Mouse (Mus musculus) heart, embryonic 14.5 days (tissue): ENCODE measurements around the gene F2r. TPM values are rescaled to one million over a fixed set of nuclear protein-coding genes. Genes with fewer than 3 reads are reported as not detected.
A peak's percentile ranks its signal among the peaks of the same experiment; 100 is the strongest.

Experiments used
- ATAC-seq: fragments of 200-750 bp; cut with Nextera tagmentation; 2 replicates; pipeline ENCODE4 v1.8.0; 2017; ENCODE audit warnings: low read depth, moderate TSS enrichment; ENCODE audit not compliant: insufficient number of reproducible peaks, insufficient read depth, low FRiP score
- H3K27ac ChIP-seq, 2 experiments: fragments of 200-500 bp in 1 of 2; fragments of 300-500 bp in 1 of 2; sonication (generic) in 1 of 2; replicated peaks in 1 of 2; 2 replicates each; pipeline ENCODE4 v1.5.1; 2012 to 2014; ENCODE audit warnings: low read depth in 2 of 2, low read length in 2 of 2, control low read depth in 1 of 2, mild to moderate bottlenecking in 1 of 2, mixed read lengths in 1 of 2; ENCODE audit not compliant: control insufficient read depth in 1 of 2, insufficient read depth in 1 of 2
- H3K27me3 ChIP-seq: fragments of 300-500 bp; sonication (generic); 2 replicates; pipeline ENCODE4 v1.6.1; 2014; ENCODE audit warnings: mild to moderate bottlenecking, low read length, control low read depth; ENCODE audit not compliant: control insufficient read depth, insufficient read depth
- H3K36me3 ChIP-seq: fragments of 300-500 bp; sonication (generic); 2 replicates; pipeline ENCODE4 v1.6.1; 2014; ENCODE audit warnings: mild to moderate bottlenecking, control low read depth, low read length, mixed read lengths; ENCODE audit not compliant: control insufficient read depth, insufficient read depth
- H3K4me1 ChIP-seq, 2 experiments: fragments of 200-500 bp in 1 of 2; fragments of 300-500 bp in 1 of 2; sonication (generic) in 1 of 2; 2 replicates each; pipeline ENCODE4 v1.6.1; 2012 to 2014; ENCODE audit warnings: low read length in 2 of 2, control low read depth in 1 of 2, mixed read lengths in 1 of 2; ENCODE audit not compliant: control insufficient read depth in 2 of 2, insufficient read depth in 2 of 2
- H3K4me2 ChIP-seq: fragments of 300-500 bp; sonication (generic); 2 replicates; pipeline ENCODE4 v1.6.1; 2014; ENCODE audit warnings: mild to moderate bottlenecking, low read length
- H3K4me3 ChIP-seq, 2 experiments: fragments of 200-500 bp in 1 of 2; fragments of 300-500 bp in 1 of 2; sonication (generic) in 1 of 2; 2 replicates each; pipeline ENCODE4 v1.5.1; 2012 to 2014; ENCODE audit warnings: low read length in 2 of 2, mild to moderate bottlenecking in 2 of 2, control low read depth in 1 of 2, low read depth in 1 of 2, moderate library complexity in 1 of 2; ENCODE audit not compliant: control insufficient read depth in 1 of 2, insufficient read depth in 1 of 2
- H3K9ac ChIP-seq: fragments of 300-500 bp; sonication (generic); 2 replicates; pipeline ENCODE4 v1.6.1; 2014; ENCODE audit warnings: mild to moderate bottlenecking, low read length
- H3K9me3 ChIP-seq: fragments of 300-500 bp; sonication (generic); 2 replicates; pipeline ENCODE4 v1.6.1; 2016; ENCODE audit warnings: low read length, control low read depth; ENCODE audit not compliant: control insufficient read depth
- WGBS: fragments of 180-500 bp; shearing (Covaris S2); extraction: QIAGEN DNeasy Blood & Tissue Kit; methylation state at CpG from one replicate; pipeline ENCODE4 v1.1.7; 2014; 5-methylcytosine and 5-hydroxymethylcytosine counted together
- polyA plus RNA-seq: library from polyadenylated mRNA; unstranded; fragments of >200 nt; fragmentation: Nextera tagmentation; extraction: Ambion mirVana; gene quantifications from 2 replicates; pipeline ENCODE4 v1.2.1, GENCODE M21; 2014

The F2r gene
- polyA plus RNA-seq, 1 experiment from 2014 or later, result 133 TPM

DNA sequence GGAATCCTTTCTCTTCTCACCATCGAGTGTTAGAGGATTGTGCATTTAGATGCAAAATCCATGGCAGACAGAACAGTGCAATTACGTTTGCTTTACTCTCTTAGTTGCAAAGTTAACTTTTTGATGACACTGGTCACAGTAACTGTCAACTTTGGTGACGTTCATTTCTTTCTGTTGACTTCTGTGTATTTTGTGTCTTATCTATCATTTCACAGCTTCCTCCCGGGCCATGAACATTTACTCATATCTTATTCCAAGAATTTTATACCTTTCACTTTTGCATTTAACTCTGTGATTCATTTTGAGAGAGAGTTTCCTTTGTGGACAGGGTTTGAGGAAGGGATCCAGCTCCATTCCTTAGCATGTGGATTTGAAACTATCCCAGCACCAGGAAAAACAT, 35.4 kb upstream of the F2r start:
- Histone ChIP-seq H3K4me2 (no peak overlapping the region), H3K9me3 (no peaks in the 10 kb centered on the region), H3K4me3 (no peak overlapping the region), H3K4me1 (peaks cover 9 to 15% of the 10 kb centered on the region in 2 experiments), H3K9ac (no peak overlapping the region), H3K36me3 (no peaks in the 10 kb centered on the region), H3K27me3 (no peaks in the 10 kb centered on the region), H3K27ac (no peak overlapping the region)
- WGBS, result 65% methylated on average over 4 of the region's 4 CpGs
- no peak for ATAC-seq

DNA sequence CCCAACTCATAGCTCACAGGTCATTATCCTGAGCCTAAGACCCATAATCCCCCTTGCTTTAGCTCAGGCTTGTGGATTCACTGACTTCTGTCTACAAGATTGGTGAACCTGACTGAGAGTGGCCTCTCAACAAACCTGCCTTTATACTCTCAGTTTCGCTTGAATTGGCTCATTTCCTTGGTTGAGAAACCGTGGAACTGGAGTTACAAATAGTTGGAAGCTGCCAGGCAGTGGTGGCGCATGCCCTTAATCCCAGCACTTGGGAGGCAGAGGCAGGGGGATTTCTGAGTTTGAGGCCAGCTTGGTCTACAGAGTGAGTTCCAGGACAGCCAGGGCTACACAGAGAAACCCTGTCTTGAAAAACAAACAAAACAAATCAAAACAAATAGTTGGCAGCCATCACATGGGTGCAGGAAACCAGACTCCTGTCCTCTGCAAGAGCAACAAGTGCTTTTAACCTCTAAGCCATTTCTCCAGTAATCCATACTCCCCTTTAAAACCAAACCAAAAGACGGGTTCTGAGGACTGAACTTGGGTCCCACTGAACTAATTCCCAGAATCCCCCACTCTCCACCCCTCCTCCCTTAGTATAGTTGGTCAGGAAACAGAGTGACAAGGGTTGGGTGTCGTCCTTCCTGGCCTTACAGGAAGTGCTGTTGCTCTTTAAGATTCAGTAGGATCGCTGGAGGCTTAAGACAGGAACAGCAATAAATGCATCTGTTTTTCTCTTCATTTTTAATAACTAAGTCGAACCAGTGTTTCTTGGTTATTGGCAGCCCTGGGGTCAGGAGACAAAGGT, 33.8 kb upstream of the F2r start:
- H3K4me1 ChIP-seq, result peaks cover 8 to 16% of the 10 kb centered on the region in 2 experiments
- H3K9ac ChIP-seq, result no peak overlapping the region
- WGBS, result 70% methylated on average over 7 of the region's 7 CpGs
- H3K27ac ChIP-seq, result no peak overlapping the region
- H3K36me3 ChIP-seq, result no peaks in the 10 kb centered on the region
- no peaks in the 10 kb centered on the region for H3K27me3 ChIP-seq
- no peaks in the 10 kb centered on the region for H3K9me3 ChIP-seq
- no peak for ATAC-seq
- H3K4me2 ChIP-seq, result no peak overlapping the region
- no peak overlapping the region for H3K4me3 ChIP-seq

DNA sequence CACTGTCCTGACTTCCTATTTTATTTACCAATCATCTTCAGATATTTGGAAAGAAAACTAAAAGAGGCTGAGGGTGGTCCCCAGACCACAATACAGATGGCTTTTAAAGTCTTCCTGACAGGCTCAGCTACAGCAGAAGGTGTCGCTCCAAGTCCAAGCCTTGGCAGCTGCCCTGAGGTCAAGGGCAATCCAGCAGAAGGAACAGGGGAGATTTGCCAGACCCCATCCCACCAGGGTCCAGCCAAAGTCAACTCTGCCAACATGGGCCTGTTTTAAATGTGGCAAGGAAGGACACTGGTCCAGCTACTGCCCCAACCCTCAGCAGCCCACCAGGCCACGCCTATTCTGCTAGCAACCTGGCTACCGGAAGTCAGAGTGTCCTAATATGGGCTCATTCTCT, 31.7 kb upstream of the F2r start:
- no peak for ATAC-seq
- H3K9ac ChIP-seq, result no peak overlapping the region
- H3K9me3 ChIP-seq, result no peaks in the 10 kb centered on the region
- peaks cover 2 to 9% of the 10 kb centered on the region in 2 experiments; a peak in 3 of 4 replicates for H3K4me1 ChIP-seq
- no peaks in the 10 kb centered on the region for H3K36me3 ChIP-seq
- H3K27ac ChIP-seq, result no peak overlapping the region
- H3K4me2 ChIP-seq, result no peak overlapping the region
- no peaks in the 10 kb centered on the region for H3K27me3 ChIP-seq
- 93% methylated on average over 3 of the region's 3 CpGs for WGBS
- H3K4me3 ChIP-seq, result no peak overlapping the region

DNA sequence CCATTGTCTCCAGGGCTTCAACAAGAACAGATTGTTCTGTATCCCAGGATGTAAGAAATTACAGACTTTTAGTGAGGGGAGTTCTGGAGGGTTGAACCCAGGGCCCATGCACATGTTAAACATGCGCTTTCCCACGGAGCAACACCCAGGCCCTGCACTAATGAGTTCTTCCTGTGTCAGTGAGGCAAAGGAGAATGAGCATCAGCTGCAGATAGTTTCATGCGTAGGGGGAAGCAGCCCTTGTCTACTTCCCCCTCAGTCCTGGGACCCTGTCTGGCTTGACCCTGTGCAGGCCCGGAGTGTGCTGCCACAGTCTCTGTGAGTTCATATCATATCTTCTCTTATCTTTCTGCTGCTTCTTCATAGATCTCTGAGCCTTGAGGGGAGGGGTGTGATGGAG, 29.0 kb upstream of the F2r start:
- Histone ChIP-seq H3K27me3 (no peaks in the 10 kb centered on the region), H3K27ac (peak overlapping the region in 1 of 2 experiments; percentile 55; a peak in 2 of 4 replicates), H3K9ac (no peak overlapping the region), H3K4me3 (no peak overlapping the region), H3K4me2 (no peak overlapping the region), H3K36me3 (no peaks in the 10 kb centered on the region), H3K4me1 (peaks cover 13 to 16% of the 10 kb centered on the region in 2 experiments), H3K9me3 (no peaks in the 10 kb centered on the region)
- ATAC-seq, result no peak
- 47% methylated on average over 4 of the region's 4 CpGs for WGBS

DNA sequence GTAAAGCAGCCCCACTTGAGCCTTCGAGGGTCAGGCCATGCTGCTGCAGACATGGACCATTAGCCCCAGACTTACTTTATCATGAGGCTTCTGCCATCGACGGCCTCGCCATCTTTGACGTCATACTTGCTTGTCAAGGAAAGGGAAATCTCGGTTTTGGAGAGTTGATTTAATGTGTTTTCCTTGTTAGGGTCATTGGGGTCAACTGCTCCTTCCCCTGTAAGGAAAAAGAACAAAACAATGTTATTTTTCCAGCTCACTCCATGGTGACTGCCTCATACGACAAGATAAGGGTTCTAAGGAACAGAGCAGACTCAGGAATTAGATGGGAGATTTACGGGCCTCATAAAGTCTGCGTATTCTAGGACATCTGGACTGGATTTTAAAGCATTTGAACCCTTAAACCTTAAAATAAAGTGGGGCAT, 28.4 kb upstream of the F2r start:
- H3K27me3 ChIP-seq, result no peaks in the 10 kb centered on the region
- peaks cover 13 to 16% of the 10 kb centered on the region in 2 experiments for H3K4me1 ChIP-seq
- no peak overlapping the region for H3K4me2 ChIP-seq
- WGBS, result 48% methylated on average over 9 of the region's 9 CpGs
- no peaks in the 10 kb centered on the region for H3K36me3 ChIP-seq
- H3K27ac ChIP-seq, result peak overlapping the region in 1 of 2 experiments; percentile 55; a peak in 1 of 4 replicates
- no peak for ATAC-seq
- no peaks in the 10 kb centered on the region for H3K9me3 ChIP-seq
- no peak overlapping the region for H3K4me3 ChIP-seq
- H3K9ac ChIP-seq, result no peak overlapping the region

DNA sequence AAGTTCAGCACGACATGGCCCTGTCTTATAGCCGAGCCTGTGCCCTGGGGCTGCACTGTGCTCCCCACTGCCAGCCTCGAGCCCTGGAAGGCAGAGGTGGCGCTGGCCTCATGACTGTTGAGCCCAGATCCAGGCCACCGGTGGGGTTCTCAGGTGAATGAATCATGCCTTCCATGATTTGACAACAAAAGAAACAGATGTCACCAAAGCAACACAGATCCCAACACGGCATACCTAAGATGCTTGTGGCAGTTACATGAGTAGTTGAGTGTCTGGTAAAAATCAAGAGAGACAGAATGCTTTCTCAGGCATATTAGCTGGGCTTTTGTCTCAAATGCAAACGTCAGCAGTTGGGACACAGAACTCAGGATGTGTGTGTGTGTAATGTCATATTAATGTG, 25.5 kb upstream of the F2r start:
- peak overlapping the region; percentile 53 to 64; a peak in 3 of 4 replicates for H3K27ac ChIP-seq

DNA sequence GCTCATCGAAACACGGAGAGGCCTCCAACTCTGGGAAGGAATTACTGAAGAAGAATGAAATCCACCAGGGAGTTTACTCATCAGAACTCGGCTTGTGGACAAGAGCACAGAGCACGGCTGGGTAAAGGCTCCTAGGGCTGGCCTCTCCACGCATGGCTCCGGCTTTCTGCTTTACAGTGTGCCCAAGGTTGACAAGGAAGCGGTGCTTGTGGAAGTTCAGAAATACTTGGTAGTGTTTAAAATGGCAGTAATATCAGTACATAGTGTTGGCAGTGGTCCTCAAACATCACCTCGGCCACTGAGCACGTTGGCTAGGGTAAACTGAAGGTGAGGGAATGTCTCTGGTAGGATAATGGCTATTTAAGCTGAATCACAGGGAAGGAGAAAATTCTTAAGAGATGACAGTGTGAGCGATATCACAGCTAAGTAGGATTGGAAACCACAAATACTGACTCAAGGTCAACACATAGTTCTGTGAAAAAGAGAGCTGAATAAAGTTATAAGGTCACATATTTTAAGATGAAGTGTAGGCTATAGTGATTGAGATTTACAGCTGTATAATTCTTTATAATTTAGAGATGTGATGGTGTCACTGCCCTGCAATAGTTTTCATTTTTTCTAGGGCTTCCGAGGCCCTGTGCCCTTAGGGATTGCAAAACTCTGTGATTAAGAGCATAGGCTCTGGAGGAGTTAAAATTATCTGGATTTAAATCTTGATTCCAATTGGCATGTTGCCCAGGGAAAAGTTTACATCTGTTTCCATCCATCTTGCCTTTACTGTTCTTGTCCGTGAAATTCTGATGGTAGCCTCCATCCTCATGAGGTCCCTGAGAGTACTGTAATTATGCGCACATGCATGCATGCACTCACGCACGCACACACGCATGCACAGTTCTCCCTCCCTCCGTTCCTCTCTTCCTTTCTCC, 23.0 kb upstream of the F2r start:
- Histone ChIP-seq H3K27me3 (no peaks in the 10 kb centered on the region), H3K9me3 (no peaks in the 10 kb centered on the region), H3K4me3 (no peak overlapping the region), H3K9ac (no peak overlapping the region), H3K4me2 (no peak overlapping the region), H3K27ac (no peak overlapping the region), H3K4me1 (peaks cover 27 to 39% of the 10 kb centered on the region in 2 experiments), H3K36me3 (no peaks in the 10 kb centered on the region)
- no peak for ATAC-seq
- 85% methylated on average over 17 of the region's 17 CpGs for WGBS

More for the DNA sequence above, 25.5 kb upstream of the F2r start:
- Histone ChIP-seq H3K4me3 (no peak overlapping the region), H3K27me3 (no peaks in the 10 kb centered on the region), H3K4me1 (peaks cover 21 to 32% of the 10 kb centered on the region in 2 experiments), H3K4me2 (peak overlapping the region; percentile 14; the same call in 1 of the 2 replicates), H3K9me3 (no peaks in the 10 kb centered on the region), H3K9ac (0 out of 2 replicates have a peak overlapping the region, but pooled peaks have one; percentile 23), H3K36me3 (no peaks in the 10 kb centered on the region)
- no peak for ATAC-seq
- 21% methylated on average over 7 of the region's 7 CpGs for WGBS
